Mouse (Mus musculus) fat pad, adult 2 months (tissue): Measurements from ENCODE around the gene Ncoa5.

ENCODE experiments used
- DNase-seq: peaks from one replicate; pipeline ENCODE4 v3.0.0-alpha.2; 2011; ENCODE audit warnings: low read depth, low spot score; ENCODE audit errors: extremely low read depth

Gene Ncoa5

DNA sequence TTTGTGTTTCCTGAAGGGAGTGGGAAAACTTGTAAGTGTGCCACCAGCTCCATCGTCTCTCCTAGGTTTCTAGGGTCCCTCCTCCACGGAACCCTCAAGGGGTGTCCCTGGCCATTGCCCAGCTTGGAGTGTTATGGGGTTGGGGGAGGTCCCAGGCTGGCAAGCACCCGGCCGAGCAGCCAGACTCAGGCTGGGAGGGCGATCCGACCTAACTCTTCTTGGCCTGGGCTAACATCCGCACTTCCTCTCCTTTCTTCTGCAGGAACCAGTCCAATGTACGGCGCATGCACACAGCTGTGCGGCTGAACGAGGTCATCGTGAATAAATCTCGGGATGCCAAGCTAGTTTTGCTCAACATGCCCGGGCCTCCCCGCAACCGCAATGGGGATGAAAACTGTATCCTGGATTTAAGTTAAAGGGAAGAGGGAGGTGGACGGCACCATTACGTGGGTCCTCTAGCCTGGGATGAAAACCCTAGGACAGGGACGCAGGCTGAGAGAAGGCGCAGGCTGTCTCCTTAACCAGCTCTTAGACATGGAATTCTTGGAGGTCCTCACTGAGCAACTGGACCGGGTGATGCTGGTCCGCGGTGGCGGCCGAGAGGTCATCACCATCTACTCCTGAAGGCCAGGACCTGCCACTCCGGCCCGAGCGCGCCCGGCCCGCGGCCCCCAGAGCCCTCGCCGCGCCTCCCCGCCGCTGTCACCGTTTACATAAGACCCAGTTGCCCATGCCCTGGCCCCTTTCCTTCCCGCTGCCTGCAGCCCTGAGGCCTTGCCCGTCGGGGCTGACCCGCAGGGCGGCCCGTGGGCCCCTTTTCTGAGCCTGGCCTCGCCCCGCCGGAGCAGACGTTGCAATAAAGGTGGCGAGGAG is 37.6 kb downstream of the Ncoa5 start:
- no peak for DNase-seq

DNA sequence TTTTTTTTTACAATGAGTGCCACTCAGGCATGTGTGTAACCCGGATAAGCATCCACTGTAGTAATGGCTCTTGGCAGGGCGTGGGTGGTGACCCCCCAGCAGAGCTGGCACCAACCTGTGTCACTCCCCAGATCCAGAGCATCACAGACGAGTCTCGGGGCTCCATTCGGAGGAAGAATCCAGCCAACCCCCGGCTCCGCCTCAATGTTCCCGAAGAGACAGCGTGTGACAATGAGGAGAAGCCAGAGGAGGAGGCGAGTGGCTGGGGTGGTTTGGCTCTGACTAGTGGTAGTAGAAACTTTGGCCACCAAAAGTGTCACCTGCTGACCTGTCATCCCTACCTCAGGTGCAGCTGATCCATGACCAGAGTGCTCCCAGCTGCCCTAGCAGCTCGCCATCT is 38.7 kb downstream of the Ncoa5 start:
- DNase-seq = no peak

DNA sequence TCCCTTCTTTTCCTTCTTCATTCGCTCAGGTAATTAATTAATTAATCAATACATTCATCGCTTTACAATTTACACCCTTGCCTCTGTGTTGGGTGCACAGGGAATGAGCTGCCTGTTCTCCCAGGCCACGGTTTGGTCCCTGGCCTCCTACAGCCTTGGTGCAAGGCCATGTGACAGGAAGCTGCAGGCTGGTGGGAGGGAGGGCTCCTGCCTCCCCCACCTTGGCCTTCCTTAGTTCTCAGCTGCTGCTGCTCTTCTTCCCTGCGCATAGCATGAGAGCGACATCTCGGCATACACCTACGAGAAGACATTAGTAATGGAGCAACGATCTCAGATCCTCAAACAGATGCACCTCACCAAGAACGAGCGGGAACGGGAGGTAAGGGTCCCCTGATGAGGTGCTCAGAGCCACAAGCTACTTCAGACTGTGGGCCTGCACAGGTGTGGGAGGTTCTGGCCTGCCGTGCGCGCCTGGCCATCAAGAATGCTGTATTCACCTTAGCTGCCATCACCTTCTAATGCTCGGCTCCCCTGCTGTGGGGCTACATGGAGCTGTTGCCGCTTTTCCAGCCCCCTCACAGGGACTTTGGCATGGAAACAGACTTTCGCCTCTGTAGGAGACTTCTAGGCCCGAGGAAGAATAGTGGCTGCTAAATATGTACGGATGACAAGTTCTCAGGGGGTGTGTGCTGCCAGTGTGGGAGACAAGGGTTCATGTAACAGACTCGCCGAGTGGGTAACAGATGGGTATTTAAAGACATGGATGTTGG is 39.8 kb downstream of the Ncoa5 start:
- no peak for DNase-seq

DNA sequence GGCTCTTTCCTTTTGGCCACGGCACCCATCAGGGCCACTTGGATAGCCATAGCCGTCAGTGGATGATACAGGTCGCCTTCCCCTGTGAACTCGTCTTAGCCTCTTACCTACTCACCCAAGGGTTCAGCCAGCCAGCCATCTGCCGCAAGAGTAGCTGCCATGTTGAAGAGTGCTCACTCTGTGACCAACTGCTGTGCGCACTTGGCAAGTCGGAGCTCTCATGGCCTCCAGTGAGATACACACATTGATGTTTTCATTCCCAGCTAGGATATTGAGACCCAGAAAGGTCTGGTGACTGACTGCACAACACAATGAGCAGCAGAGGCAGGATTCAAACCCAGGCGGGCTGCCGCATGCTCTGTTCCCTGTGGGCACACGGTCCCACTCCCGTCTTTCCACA is 40.5 kb downstream of the Ncoa5 start:
- DNase-seq = no peak

DNA sequence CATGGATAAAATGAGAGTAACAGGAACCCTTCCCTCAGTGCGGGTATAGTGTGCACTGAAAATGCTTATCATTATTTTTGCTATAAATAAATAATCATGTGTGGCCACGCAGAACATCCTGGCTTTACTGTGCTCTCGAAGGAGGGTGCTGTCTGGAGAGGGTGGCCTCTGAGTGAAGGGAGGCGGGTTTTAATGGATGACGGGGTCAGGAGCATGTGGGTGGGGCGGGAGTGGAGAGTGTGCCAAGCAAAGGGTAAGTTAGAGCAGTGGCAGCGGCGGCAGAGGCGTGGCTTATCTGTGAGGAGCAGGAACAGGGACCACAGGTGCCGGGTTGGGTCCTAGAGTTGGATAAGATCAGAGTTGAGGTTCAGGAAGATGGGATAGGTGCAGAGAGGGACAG is 42.9 kb downstream of the Ncoa5 start:
- DNase-seq = no peak

DNA sequence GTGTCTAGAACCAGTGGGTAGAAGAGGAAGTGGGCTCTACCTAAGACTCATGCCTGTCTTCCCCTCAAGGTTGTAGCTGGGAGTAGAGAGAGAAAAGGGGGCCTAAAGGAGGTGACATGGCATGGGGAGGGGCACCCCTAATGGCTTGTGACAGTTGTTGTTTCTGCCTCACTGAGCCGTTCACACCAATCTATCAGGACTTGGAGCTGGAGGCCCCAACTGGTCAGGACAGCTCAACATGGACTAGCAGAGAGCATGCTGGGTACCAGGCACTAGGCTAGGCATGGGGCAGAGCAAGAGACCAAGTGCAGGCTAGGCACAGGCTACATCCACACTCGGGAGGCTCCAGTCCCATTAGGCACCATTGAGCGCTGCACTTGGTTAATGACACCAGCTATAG is 43.6 kb downstream of the Ncoa5 start:
- no peak for DNase-seq

DNA sequence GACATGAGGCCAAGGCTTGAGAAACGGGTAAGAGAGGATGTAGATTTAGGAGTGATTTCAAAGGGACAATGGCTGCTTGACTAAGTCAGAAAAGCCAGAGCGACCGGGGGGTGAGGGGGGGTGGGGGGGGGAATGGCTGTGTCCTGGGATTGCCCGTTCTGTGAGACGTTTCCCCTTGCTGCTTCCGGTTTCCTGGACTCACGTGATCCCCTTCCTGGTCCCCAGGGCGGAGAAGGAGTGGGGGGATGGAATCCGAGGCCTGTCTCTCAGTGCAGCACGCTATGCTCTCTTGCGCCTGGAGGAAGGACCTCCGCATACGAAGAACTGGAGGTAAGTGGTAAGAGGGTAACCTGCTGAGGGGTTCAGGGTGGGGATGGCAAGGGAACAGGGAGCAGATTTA is 45.9 kb downstream of the Ncoa5 start:
- DNase-seq = no peak

DNA sequence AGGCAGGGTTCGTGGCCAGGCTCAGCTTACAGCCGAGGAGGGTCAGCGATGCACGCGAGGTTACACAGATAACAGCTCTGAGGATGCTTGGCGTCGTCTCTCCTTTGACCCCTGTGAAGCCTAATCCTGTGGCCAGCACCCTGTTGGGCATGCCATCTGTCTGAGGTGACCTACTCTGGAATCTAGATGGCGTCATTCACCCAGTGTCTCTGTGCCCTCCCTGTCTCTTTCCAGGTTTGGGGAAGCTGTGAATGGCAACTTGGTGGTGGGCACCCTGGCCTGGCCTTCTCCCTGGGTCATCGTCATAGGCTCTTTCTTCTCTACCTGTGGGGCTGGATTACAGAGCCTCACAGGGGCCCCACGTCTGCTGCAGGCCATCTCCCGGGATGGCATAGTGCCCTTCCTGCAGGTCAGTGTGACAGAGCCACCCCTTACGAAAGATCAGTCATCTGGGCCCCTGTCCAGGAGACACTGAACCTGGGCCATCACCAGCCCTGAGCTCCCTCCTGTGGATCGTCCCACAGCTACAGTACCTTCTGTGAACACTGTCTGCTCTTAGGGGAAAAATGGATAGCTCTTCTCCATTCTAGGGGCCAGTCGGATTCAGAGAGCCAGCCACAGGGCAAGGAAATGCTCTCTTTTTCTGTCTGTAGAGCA is 48.2 kb downstream of the Ncoa5 start:
- no peak for DNase-seq

DNA sequence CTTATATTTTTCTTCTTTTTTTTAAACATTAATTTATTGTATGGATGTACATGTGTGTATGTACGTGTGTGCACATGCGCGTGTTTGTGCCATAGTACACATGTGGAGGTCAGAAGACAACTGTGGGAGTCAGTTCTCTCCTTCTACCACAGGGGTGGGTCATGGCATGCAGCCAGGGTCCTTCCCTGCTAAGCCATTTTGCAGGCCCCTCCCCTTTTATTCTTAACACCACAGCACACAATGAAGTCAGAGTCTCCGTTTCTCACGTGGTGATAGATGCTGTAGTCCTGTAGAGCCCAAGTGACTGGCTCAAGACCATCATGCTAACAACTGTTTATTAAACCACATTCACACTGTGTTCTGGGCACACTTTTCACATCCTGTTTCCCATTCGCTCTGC is 48.7 kb downstream of the Ncoa5 start:
- DNase-seq = no peak

DNA sequence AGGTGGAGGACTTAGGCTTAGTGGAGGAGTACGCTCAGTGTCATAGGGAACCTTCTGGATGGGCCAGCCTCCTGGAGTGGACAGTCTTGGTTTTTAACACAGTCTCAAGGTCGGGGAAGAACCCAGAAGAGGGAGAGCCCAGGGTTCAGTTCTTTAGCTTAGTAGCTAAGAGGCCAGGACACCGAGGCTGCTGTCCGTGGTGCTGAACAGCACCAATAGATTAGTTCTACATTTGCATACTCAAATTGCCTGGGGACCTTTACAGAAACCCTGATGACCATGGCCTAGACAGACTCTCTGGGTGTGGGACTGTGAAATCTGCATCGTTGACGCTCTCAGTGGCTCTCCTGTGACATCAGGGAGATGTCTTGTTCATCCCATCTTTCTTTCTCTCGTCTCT is 54.9 kb downstream of the Ncoa5 start:
- DNase-seq = no peak

DNA sequence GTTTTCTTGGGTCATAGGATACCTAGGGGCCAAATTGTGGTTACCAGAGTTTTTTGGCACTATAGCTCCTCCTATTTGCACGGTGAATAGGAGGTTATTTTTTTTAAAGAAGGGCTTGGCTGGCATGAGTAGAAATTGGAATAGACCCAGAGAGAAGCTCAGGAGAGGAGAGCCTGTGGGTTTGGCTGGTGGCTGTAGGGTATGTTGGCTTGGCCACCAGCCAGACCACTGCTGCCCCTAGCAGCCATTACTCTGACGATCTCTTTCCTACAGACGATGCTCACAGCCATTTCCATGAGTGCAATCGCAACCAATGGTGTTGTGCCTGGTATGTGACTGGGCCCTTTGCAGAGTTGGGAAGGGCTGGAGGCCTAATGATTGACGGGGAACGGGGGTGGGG is 59.1 kb downstream of the Ncoa5 start:
- no peak for DNase-seq

DNA sequence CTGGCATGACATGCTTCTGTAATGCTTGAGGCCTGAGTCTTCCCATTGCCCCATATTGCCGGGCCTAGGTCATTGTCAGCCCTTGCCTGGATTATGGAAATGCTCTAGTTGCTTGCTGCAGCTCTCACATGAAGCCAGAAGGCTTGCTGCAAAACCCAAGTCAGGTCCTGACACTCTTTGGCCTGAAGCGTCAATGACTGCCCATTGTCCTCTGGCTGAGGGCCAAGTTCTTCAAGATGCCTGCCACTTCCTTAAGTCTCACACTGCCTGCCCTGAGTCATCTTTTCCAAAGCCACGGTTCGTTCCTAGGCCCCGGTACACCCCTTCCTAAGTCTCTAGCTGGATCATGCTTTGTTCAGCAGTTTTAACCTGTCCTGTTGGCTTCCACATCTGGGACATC is 62.0 kb downstream of the Ncoa5 start:
- no peak for DNase-seq

DNA sequence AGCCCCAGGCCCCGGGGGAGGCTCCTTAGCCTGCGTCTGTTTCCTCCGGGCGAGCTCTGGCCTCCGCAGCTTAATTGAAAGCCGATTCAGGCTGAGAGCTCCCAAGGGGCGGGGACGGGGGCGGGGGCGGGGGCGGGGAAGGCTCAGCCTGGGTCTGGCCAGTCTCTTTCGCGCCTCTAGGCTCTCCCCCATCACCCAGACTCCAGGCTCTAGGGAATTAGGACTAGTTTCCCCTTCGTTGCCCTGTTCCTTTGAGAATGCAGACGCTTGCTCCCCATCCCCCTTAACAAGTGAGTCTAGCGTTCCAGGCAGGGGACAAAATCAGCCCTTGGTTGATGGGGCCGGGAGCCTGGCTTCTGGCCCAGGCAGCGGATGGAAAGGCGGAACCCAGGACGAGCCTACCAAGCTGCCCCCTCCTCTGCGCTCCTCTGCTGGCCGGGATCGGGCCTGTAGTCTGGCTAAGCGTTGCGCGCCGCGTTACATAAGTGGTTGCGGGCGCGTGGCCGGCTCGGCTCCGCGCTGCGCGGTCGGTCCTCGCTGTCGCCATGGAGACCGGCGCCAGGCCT is 64.0 kb downstream of the Ncoa5 start:
- DNase-seq = no peak

DNA sequence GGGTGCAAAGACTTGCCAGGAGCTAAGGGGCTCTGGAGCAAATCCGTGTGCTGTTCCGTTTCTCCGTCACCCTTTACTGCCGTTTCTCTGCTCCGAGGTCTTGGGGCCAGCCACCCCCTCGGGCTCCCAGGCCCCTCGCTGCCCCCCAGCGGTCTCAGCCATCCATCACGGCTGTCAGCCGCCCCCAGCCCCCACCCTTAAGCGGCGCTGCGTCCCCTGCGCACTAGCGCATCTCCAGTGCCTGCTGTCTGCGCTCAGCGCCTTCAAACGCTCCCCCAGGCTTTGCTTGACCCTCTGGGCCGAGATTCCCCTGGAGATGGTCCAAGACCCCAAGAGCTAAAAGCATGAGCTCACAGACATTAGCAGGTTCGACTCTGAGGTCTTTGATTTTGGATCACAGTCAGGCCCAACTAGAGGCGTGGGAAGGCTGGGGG is 65.3 kb downstream of the Ncoa5 start:
- DNase-seq = no peak

DNA sequence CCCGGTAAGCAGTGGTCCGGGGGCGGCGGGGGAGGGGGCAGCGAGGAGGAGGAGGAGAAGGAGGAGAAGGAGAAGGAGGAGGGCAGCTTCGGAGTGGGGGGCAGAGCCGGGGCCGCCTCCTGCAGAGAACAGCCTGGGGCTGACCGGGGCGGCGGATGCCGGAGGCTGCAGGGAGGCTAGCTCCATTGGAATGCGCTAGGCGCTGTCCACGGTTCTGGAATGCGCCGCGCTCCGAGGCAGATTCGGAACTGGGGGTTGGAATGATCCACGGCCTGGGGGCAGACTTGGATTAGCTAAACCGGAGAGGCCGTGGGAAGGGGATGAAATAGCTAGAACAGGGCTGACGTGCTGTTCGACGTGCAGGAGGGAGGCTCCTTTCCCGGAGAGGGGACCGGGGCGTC is 66.2 kb downstream of the Ncoa5 start:
- DNase-seq = no peak

DNA sequence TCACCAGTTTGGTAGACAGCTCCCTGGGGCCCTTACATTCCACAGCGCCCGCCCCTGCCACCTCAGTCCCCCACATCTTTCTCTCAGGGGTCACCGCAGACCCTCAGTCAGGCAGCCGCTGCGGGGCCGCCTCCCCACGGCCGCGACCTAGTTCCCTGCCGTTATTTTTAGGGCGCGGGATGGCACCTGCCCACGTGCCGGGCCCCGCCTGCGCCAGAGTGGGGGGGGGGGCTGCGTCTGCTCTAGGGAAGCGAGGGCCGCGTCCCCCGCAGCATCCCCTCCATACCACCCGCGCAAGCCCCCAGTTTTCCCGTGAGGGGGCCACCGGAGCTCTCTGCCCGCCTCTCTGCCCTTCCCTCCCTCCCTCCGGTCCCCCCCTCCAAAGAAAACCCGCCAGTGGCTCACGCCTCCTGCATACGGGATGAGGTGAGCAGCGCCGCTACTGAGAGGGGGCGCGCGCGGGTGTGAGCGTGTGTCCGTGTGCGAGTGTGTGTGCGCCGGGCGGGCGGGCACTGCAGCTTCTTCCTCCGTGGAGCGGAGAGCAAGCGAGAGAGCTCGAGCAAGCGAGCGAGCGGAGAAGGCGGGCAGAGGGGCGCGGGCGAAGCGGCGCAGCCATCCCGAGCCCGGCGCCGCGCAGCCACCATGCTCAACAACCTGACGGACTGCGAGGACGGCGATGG is 66.8 kb downstream of the Ncoa5 start:
- DNase-seq = no peak

DNA sequence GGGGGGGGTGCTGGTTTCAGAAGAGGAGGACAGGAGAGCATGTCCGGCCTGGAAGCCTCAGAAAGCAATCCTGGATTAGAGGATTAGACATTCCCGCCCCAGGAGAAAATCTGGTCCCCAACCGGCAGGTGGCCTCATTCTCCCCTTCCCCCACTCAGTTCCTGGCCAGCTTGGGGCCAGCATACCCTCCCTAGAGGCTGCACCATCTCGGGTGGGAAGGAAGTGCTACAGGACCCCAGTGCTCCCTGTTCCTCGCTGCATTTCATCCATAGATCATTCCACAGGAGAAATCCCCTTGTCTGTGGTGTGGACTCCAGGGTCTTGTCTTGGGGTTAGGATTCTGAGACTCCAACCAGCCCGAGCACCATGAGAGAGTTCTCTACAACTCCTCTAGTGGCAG is 67.5 kb downstream of the Ncoa5 start:
- DNase-seq = no peak

DNA sequence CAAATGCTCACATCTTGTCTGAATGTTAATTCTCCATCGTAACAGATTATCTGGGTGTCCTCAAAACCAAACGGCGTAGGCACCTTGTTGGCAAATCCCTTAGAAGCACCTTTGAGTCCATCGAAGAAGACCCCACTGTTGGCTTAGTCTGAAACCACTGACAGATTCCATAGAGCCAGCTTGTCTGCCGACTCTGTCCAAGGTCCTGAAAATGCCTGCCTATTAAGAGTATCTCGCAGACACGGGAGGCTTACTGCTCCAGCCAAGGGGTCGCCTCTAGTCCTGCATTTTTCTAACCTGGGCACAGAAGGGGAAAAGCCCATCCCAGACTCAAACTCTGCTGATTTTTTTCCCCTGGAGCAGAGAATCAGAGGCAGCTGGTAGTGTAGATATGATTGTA is 68.3 kb downstream of the Ncoa5 start:
- no peak for DNase-seq

DNA sequence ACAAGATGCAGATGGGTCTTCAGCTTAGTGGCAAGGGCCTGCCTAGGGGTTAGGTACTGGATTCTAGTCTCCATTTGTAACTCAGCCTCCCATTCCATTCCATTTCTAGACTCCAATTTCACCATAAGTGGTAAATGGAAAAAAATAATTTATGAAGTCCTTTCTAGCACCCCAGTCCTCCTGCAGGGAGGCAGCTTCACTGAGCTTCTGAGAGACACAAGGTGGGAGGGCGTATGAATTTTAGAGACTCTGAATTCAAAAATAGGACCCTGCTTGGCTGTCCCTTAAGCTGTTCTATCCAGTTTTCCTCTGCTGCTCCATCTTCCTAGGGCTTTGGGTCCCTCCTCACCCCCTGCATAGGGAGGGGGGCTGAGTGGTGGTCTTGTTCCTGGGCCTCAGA is 69.7 kb downstream of the Ncoa5 start:
- DNase-seq = no peak

DNA sequence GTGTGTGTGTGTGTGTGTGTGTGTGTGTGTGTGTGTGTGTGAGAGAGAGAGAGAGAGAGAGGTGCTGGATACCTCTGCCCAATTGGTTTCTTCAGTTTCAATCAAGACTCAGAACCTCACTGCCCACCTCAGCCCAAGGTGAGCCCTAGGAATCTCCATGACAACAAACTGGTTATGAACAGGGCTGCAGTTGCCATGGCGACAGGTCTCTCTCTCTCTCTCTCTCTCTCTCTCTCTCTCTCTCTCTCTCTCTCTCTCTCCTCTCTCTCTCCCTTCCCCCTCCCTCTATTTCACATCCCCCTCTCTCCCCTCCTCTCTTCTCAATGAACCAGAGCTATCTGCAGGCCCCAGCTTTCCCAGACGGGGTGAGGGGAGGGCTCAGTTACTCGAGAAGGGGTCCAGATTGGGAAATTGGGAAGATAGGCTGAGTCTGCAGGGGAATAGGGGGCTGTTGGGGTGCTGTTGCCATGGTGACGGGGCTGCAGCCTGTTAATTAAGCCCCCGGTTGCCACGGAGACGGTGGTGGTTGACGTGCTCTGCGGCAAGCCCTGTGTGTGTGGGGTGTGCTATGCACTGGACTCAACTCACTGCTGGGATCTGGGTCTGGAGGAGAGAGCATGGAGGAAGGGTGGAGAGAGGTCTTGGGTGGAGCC is 70.3 kb downstream of the Ncoa5 start:
- DNase-seq = no peak

DNA sequence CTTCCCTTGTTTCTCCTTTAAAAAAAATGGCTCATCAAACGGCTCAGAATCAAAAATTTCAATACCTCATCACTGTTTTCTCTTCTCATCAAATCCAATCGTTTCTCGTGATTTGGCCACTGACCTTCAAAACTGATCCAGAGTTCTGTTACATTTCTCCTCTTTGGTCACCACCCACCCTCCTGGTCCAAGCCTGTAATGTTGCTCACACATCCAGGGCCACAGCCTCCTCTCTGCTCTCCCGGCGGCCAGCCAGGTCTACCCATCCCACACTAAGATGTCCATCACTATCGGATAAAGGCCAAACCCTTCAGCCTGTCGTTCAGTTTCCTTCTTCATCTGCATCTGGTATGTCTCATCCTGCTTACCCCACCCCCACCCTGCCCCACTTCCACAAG is 72.5 kb downstream of the Ncoa5 start:
- DNase-seq = no peak
